Mouse (Mus musculus) granulocyte monocyte progenitor cell, adult 5-6 weeks (primary cell): Measurements from ENCODE around the gene Bicdl2. TPM values are rescaled to one million over a fixed set of nuclear protein-coding genes. Genes with fewer than 3 reads are reported as not detected.

Source experiments
- ATAC-seq: replicated peaks from 2 replicates; pipeline ENCODE4 v1.8.0; 2016; ENCODE audit warnings: mild to moderate bottlenecking, moderate TSS enrichment, inconsistent platforms; ENCODE audit not compliant: poor library complexity, severe bottlenecking
- total RNA-seq, 2 experiments: library from RNA; stranded (forward) in 1 of 2; stranded (reverse) in 1 of 2; fragments of 200-712, 200-1000 nt in 1 of 2; fragments of >200 nt in 1 of 2; fragmentation: Nextera tagmentation in 1 of 2; gene quantifications; 2 replicates each; pipeline ENCODE4 v1.2.3; 2014 to 2017

The Bicdl2 gene
- total RNA-seq, 2 experiments from 2014 or later = not detected

- no peak for ATAC-seq
Measured at GRCm38 (mm10) chr17:23704741-23705140, 44.4 kb downstream of the Bicdl2 start.

DNA sequence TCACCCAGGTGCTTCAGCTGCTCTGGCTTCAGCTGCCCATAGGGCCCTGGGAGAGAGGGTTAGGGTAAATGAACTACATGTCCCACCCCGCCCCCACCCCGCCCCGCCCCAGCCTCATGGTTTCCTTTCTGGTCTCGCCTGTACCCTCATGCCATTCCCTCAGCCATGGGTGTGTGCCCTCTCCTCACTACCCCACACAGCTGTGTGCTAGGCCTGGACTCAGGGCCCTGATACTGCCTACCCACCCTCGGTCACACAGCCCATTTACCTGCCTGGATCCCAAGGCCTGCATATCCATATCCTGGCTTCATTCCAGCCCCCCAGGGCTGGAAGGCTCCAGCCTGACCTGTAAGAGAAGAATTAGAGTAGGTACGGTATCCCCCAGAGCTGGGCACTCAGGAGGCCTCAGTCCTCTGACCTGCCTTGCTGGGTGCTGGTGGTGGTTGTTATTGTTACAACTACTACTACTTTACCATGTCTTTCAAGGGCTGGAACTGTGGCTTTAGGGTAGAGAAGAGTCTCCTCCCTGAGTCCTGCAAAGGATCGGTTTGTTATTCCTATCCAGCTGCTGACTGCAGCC is 45.3 kb downstream of the Bicdl2 start:
- ATAC-seq = no peak

- ATAC-seq = peak; percentile 79
Measured at GRCm38 (mm10) chr17:23706212-23706611, 45.9 kb downstream of the Bicdl2 start.

GRCm38 (mm10) chr17:23717003-23717402 is 56.7 kb downstream of the Bicdl2 start:
- no peak for ATAC-seq

Other genes starting within 250 kb of the Bicdl2 start
- not detected in 2 replicates for gene Vmn2r117, start 180.8 kb upstream of the Bicdl2 start, total RNA-seq (2014; fragmentation: Nextera tagmentation)
- not detected in 2 replicates for gene Vmn2r117, start 180.8 kb upstream of the Bicdl2 start, total RNA-seq (2017)
- gene Zfp213, start 96.3 kb upstream of the Bicdl2 start, total RNA-seq (2014; fragmentation: Nextera tagmentation) = 4.9 and 6.9 TPM in 2 replicates
- 9.7 and 10.7 TPM in 2 replicates for gene Zfp213, start 96.3 kb upstream of the Bicdl2 start, total RNA-seq (2017)
- gene Zfp13, start 61.0 kb upstream of the Bicdl2 start, total RNA-seq (2014; fragmentation: Nextera tagmentation) = 1.7 and 2.2 TPM in 2 replicates
- gene Zfp13, start 61.0 kb upstream of the Bicdl2 start, total RNA-seq (2017) = 0.46 and 0.56 TPM in 2 replicates
- gene Zscan10, start 59.6 kb upstream of the Bicdl2 start, total RNA-seq (2014; fragmentation: Nextera tagmentation) = not detected in 2 replicates
- not detected in 2 replicates for gene Zscan10, start 59.6 kb upstream of the Bicdl2 start, total RNA-seq (2017)
- not detected in 2 replicates for gene Mmp25, start 15.2 kb upstream of the Bicdl2 start, total RNA-seq (2014; fragmentation: Nextera tagmentation)
- 0.47 and 0.57 TPM in 2 replicates for gene Mmp25, start 15.2 kb upstream of the Bicdl2 start, total RNA-seq (2017)
- 48.9 and 51.5 TPM in 2 replicates for gene Hcfc1r1, start 13.1 kb downstream of the Bicdl2 start, total RNA-seq (2014; fragmentation: Nextera tagmentation)
- gene Hcfc1r1, start 13.1 kb downstream of the Bicdl2 start, total RNA-seq (2017) = 13.5 and 16.6 TPM in 2 replicates
- gene Thoc6, start 13.4 kb downstream of the Bicdl2 start, total RNA-seq (2014; fragmentation: Nextera tagmentation) = 49.8 and 50.2 TPM in 2 replicates
- 37.1 and 39.3 TPM in 2 replicates for gene Thoc6, start 13.4 kb downstream of the Bicdl2 start, total RNA-seq (2017)
- gene Tnfrsf12a, start 17.0 kb downstream of the Bicdl2 start, total RNA-seq (2014; fragmentation: Nextera tagmentation) = 5.1 and 7.8 TPM in 2 replicates
- gene Tnfrsf12a, start 17.0 kb downstream of the Bicdl2 start, total RNA-seq (2017) = 4.7 and 7.7 TPM in 2 replicates
- gene Cldn6, start 18.7 kb downstream of the Bicdl2 start, total RNA-seq (2014; fragmentation: Nextera tagmentation) = 0.67 TPM in 1 of 2 replicates, not detected in the other
- not detected in 2 replicates for gene Cldn6, start 18.7 kb downstream of the Bicdl2 start, total RNA-seq (2017)
- not detected in 2 replicates for gene Cldn9, start 23.5 kb downstream of the Bicdl2 start, total RNA-seq (2014; fragmentation: Nextera tagmentation)
- gene Cldn9, start 23.5 kb downstream of the Bicdl2 start, total RNA-seq (2017) = not detected in 2 replicates
- gene 1520401A03Rik, start 62.3 kb downstream of the Bicdl2 start, total RNA-seq (2014; fragmentation: Nextera tagmentation) = not detected in 2 replicates
- not detected in 2 replicates for gene 1520401A03Rik, start 62.3 kb downstream of the Bicdl2 start, total RNA-seq (2017)
- gene Pkmyt1, start 65.8 kb downstream of the Bicdl2 start, total RNA-seq (2014; fragmentation: Nextera tagmentation) = 63.7 and 86.7 TPM in 2 replicates
- 22.0 and 24.3 TPM in 2 replicates for gene Pkmyt1, start 65.8 kb downstream of the Bicdl2 start, total RNA-seq (2017)
- gene Paqr4, start 80.4 kb downstream of the Bicdl2 start, total RNA-seq (2014; fragmentation: Nextera tagmentation) = 0.69 and 2.4 TPM in 2 replicates
- 2.2 and 2.5 TPM in 2 replicates for gene Paqr4, start 80.4 kb downstream of the Bicdl2 start, total RNA-seq (2017)
- gene Kremen2, start 85.3 kb downstream of the Bicdl2 start, total RNA-seq (2014; fragmentation: Nextera tagmentation) = not detected in 2 replicates
- not detected in 2 replicates for gene Kremen2, start 85.3 kb downstream of the Bicdl2 start, total RNA-seq (2017)
- 10.3 and 17.5 TPM in 2 replicates for gene Flywch1, start 111.1 kb downstream of the Bicdl2 start, total RNA-seq (2014; fragmentation: Nextera tagmentation)
- gene Flywch1, start 111.1 kb downstream of the Bicdl2 start, total RNA-seq (2017) = 15.2 and 22.4 TPM in 2 replicates
- gene Flywch2, start 125.6 kb downstream of the Bicdl2 start, total RNA-seq (2014; fragmentation: Nextera tagmentation) = 0.80 and 7.2 TPM in 2 replicates
- gene Flywch2, start 125.6 kb downstream of the Bicdl2 start, total RNA-seq (2017) = 0.30 TPM in 1 of 2 replicates, not detected in the other
- 563 and 623 TPM in 2 replicates for gene Srrm2, start 130.0 kb downstream of the Bicdl2 start, total RNA-seq (2014; fragmentation: Nextera tagmentation)
- gene Srrm2, start 130.0 kb downstream of the Bicdl2 start, total RNA-seq (2017) = 126 TPM in 2 replicates
- gene Elob, start 168.6 kb downstream of the Bicdl2 start, total RNA-seq (2014; fragmentation: Nextera tagmentation) = 318 and 455 TPM in 2 replicates
- gene Elob, start 168.6 kb downstream of the Bicdl2 start, total RNA-seq (2017) = 124 and 129 TPM in 2 replicates
- not detected in 2 replicates for gene Prss33, start 175.6 kb downstream of the Bicdl2 start, total RNA-seq (2014; fragmentation: Nextera tagmentation)
- not detected in 2 replicates for gene Prss33, start 175.6 kb downstream of the Bicdl2 start, total RNA-seq (2017)
- gene Prss32, start 183.3 kb downstream of the Bicdl2 start, total RNA-seq (2014; fragmentation: Nextera tagmentation) = not detected in 2 replicates
- gene Prss32, start 183.3 kb downstream of the Bicdl2 start, total RNA-seq (2017) = not detected in 2 replicates
- gene Prss41, start 183.7 kb downstream of the Bicdl2 start, total RNA-seq (2014; fragmentation: Nextera tagmentation) = not detected in 2 replicates
- not detected in 2 replicates for gene Prss41, start 183.7 kb downstream of the Bicdl2 start, total RNA-seq (2017)
- not detected in 2 replicates for gene Prss21, start 207.6 kb downstream of the Bicdl2 start, total RNA-seq (2014; fragmentation: Nextera tagmentation)
- not detected in 2 replicates for gene Prss21, start 207.6 kb downstream of the Bicdl2 start, total RNA-seq (2017)
- not detected in 2 replicates for gene Dcpp1, start 220.4 kb downstream of the Bicdl2 start, total RNA-seq (2014; fragmentation: Nextera tagmentation)
- not detected in 2 replicates for gene Dcpp1, start 220.4 kb downstream of the Bicdl2 start, total RNA-seq (2017)
- gene Dcpp2, start 220.4 kb downstream of the Bicdl2 start, total RNA-seq (2014; fragmentation: Nextera tagmentation) = not detected in 2 replicates
- gene Dcpp2, start 220.4 kb downstream of the Bicdl2 start, total RNA-seq (2017) = not detected in 2 replicates